Mouse (Mus musculus) stomach, postnatal 0 days (tissue): ENCODE measurements around the gene Borcs7.

Source experiments
- CTCF ChIP-seq: IDR thresholded peaks from 2 replicates; pipeline ENCODE4 v1.5.1; 2016; ENCODE audit warnings: antibody characterized with exemption, low read depth, mild to moderate bottlenecking, moderate library complexity
- EP300 ChIP-seq: optimal IDR thresholded peaks from 2 replicates; pipeline ENCODE3; 2016; ENCODE audit warnings: antibody characterized with exemption

- no peak for TF ChIP-seq EP300
- peak; percentile 29 for TF ChIP-seq CTCF
Measured at GRCm38 (mm10) chr19:46644793-46645602, 44.7 kb upstream of the Borcs7 start.
